Mouse (Mus musculus): ENCODE results near the gene Gm7942. TPM values are rescaled to one million over a fixed set of nuclear protein-coding genes. Genes with fewer than 3 reads are reported as not detected.
"Not testable (repeated sequence)": the region's sequence is repeated elsewhere in the genome, so short reads cannot be mapped to it uniquely, and the experiment has no call there.

Gm7942 gene
- not detected in 2 replicates for polyA plus RNA-seq (2015; fragmentation: Nextera tagmentation; extraction: Ambion mirVana)

- H3K4me1 ChIP-seq; H3K36me3 ChIP-seq; H3K27me3 ChIP-seq; H3K4me3 ChIP-seq; H3K4me2 ChIP-seq; H3K27ac ChIP-seq; H3K9me3 ChIP-seq; ATAC-seq (ENCODE audit: insufficient number of reproducible peaks, low FRiP score, low TSS enrichment, low read depth); H3K9ac ChIP-seq: not testable (repeated sequence)
- no CpG with 5 or more reads among the region's 3 CpGs for WGBS
These were observed at the start of gene Gm7942 for GRCm38 (mm10) chr5:95106638-95107037. Gene Gm7942, plus strand, starts transcription at chr5:95106938.

Other genes starting within 250 kb of the Gm7942 start
- not detected in 2 replicates for gene Gm3183, start 241.5 kb upstream of the Gm7942 start, polyA plus RNA-seq (2015; fragmentation: Nextera tagmentation; extraction: Ambion mirVana)
- not detected in 2 replicates for gene Gm6367, start 118.3 kb upstream of the Gm7942 start, polyA plus RNA-seq (2015; fragmentation: Nextera tagmentation; extraction: Ambion mirVana)
- gene Gm16513, start 75.7 kb downstream of the Gm7942 start, polyA plus RNA-seq (2015; fragmentation: Nextera tagmentation; extraction: Ambion mirVana): not detected in 2 replicates
- not detected in 2 replicates for gene Gm10424, start 165.8 kb downstream of the Gm7942 start, polyA plus RNA-seq (2015; fragmentation: Nextera tagmentation; extraction: Ambion mirVana)
- gene Gm3259, start 199.0 kb downstream of the Gm7942 start, polyA plus RNA-seq (2015; fragmentation: Nextera tagmentation; extraction: Ambion mirVana): not detected in 2 replicates